Mouse (Mus musculus) adrenal gland, postnatal 10 days (tissue): Measurements from ENCODE around the gene Ptdss2. TPM values are rescaled to one million over a fixed set of nuclear protein-coding genes. Genes with fewer than 3 reads are reported as not detected.

Experiments used
- DNase-seq: peaks from one replicate; pipeline ENCODE4 v3.0.0; 2021; ENCODE audit warnings: mixed read lengths
- long read RNA-seq, 2 experiments: library from polyadenylated mRNA; stranded (forward); transcript quantifications; one replicate each; pipeline ENCODE4 v2.0.0; 2021
- total RNA-seq, 2 experiments: library from RNA; stranded (reverse); gene quantifications; 2 replicates each; pipeline ENCODE4 v1.2.3; 2021

The Ptdss2 gene
- total RNA-seq = 10 to 100 TPM; 51.0 to 57.2 TPM
- long read RNA-seq, experiment 1, transcript Ptdss2-201 (12 exons, 3,624 nt) = major isoform, 75 of 101 reads
- long read RNA-seq, experiment 1, partial matches to known transcripts = 8 of 101 reads
- long read RNA-seq, experiment 1, other reads (novel, unspliced or antisense) = 14 of 101 reads
- long read RNA-seq, experiment 2, transcript Ptdss2-201 (12 exons, 3,624 nt) = major isoform, 45 of 57 reads
- long read RNA-seq, experiment 2, partial matches to known transcripts = 5 of 57 reads
- long read RNA-seq, experiment 2, other reads (novel, unspliced or antisense) = 4 of 57 reads

DNA sequence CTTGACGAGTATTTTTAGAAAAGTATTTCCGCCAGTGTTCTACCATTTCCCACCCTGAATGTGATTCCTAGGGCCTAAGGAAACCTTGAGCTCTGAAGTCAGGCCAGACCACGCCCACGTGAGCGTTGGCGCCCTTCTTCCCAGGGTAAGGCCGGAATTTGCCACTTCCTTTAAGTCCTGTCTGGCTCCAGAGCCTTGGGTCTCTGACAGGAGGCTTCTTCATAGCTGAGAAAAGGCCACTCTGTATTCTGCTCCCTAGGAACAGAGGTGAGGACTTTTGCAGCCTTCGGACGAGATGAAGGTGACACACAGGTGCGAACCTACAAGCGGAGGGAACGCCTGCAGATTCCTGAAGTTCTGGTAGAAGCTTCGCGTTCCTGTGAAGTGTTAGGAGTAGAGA, at the start of gene Ptdss2:
TSS of gene Ptdss2 (plus strand) at position 138 of the 400 bp plus-strand sequence.
- DNase-seq = peak; percentile 55

DNA sequence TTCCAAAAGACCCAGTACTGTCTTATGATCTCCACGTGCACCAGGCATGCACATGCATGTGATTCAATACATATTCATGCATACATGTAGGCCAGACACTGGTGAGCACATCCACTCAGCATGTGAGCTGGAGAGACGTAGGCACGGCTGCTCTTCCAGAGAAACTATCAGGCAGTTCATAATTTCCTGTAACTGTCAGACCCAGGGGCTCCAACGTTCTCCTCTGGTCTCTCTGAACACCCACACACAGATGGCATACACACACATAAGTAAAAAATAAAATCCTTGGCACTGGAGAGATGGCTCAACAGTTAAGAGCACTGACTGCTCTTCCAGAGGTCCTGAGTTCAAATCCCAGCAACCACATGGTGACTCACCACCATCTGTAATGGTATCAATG, 48.4 kb upstream of the Ptdss2 start:
- no peak for DNase-seq

DNA sequence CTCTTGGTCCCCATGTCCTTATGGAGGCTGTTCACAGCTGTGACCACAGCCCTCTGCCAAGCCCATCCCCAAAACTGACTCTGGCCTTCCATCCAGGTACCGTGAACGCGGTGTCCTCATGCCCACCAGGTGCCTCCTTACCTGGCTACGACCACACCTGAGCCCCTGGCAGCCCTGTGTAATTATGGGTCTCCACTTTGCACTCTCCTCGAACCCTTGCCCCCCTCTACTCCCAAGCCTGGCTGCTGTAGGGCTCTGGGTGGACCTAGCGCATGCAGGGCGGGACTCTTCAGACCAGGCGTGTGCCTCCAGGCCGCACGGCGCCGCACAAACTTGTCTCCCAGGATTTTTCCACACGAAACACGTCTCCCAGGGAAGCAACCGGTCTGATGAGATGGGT, 44.3 kb upstream of the Ptdss2 start, which contains the start of gene Pkp3:
TSS of gene Pkp3 (plus strand) at position 378 of the 400 bp plus-strand sequence.
- no peak for DNase-seq

DNA sequence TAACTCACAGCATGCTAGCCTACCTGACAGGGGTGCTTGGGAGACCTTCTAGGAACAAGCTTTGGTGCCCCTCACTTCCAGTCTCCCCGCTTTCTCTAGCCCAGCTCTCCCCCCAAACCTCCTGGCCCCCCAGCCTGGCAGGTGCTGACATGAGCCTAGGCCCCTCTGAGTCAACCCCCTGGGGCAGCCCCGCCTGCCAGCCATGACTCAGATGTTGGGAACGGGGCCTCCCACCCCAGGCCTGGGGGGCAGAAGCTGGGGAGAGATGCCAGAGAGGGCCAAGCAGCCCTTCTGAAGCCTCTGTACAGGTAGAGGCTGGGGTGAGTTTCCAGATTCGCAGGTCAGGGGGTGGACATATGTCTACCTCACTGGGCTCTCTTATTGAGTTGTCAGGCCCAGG, 43.3 kb upstream of the Ptdss2 start:
- DNase-seq = no peak

DNA sequence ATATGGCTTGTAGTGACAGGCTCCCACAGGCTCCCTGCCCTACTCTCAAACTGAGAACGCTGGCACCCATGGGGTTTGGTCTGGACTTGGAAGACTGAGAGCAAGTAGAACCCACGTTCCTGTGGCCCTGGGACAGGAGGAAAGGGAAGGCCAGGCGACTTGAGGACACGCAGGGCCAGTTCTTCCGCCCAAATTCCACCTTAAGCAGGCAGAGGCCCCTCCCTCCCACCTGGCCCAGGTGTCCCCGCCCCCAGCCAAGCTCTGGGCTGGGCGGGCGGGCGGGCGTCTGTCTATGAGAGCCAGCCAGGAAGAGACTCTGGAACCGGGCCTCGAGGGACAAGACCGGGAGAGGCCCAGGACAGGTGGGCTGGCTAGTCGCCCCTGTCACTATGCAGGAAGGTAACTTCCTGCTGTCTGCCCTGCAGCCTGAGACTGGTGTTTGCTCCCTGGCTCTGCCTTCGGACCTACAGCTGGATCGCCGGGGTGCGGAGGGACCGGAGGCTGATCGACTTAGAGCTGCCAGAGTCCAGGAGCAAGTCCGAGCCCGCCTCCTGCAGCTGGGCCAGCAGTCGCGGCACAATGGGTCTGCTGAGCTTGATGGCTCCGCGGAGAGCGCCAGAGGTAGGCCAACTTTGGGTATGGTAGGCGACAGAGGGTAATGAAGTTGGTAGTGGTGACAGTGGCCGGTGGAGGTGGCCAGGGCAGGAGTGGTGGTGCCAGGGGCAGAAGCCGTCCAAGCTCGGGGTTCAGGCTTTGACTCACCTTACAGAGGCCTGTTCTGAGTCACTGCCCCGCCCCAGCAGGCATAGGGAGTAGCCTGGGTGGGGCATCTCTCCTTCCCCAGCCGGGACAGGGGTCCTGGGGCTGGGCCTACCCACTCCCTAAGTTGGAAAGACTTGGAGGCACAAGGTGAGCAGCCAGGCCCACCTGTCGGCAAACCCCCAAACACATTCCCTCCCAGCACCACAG, 42.4 kb upstream of the Ptdss2 start:
- no peak for DNase-seq

DNA sequence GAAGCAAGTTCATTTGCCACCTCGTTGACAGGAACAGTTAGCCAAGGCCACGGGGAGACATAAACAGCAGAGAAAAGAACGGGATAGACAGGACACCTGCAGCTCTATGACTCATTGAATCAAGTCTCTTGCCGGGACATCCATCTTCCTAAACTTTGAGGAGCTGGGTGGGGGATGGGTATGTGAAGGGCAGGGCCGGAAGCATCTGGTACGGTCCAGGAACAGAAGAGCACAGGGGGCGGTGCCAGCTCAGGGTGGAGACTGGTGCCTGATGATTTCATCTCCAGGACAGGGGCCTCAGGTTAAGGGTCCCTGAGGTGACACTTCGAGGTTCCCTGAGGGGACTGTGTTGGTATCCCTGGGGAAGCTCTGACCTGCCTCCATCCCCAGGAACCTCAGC, 34.3 kb upstream of the Ptdss2 start:
- DNase-seq = no peak

DNA sequence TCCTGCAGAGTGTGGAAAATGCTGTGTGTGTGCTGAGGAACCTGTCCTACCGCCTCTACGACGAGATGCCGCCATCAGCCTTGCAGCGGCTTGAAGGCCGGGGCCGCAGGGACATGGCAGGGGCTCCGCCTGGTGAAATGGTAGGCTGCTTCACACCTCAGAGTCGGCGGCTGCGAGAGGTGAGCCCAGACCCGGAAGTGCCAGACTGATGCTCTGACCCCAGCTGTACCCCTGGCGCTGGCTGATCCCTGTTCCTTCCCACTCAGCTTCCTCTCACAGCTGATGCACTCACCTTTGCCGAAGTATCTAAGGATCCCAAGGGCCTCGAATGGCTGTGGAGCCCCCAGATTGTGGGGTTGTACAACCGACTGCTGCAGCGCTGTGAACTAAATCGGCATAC, 33.7 kb upstream of the Ptdss2 start:
- no peak for DNase-seq

DNA sequence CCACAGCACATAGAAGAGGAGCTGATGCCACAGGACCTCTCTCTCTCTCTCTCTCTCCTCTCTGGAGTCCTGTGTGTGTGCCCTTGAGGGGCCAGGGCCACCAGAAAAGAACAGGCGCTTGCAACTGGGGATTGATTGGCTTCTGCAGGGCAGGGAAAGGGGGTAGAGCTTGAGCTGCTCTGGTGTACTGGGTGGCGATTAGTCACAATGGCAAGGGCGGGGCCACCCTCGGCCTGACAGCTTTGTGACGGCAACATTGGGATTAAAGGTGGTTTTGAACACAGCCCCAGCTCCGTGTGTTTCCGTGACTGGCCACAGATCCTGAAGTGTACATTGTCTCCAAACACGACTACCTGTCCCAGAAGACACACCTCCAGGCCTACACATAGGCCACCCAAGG, 32.0 kb upstream of the Ptdss2 start:
- no peak for DNase-seq

DNA sequence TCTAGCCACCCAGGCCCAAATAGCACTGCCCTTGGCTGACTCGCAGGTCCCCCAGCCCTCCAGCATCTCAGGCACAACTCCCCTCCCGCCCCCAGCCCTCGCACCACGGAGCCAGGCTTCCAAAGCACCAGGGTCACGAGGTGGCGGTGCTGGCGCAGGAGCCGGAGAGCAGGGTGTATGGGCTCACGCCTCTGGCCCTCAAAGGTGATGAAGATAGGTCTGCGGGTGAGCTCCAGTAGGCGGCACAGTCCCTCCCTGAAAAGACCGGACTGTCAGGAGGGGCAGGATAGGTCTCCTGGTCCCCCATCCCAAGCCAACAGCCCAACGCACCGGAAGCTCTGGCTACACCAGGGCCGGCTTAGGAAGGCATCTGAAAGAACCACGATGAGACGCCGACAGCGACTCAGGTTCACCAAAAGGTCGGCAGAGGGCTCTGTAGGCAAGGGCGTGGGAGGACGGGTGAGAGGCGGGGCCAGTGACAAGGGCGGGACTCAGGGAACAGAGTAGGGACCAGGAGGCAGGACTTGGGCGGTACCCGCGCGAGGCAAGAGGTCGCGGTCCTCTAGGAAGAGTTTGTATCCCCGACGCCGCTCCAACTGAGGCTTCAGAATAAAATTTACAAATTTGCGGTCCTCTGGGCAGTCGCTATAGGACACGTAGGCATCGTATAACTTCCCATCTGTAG, 30.0 kb upstream of the Ptdss2 start:
- DNase-seq = peak; percentile 91

DNA sequence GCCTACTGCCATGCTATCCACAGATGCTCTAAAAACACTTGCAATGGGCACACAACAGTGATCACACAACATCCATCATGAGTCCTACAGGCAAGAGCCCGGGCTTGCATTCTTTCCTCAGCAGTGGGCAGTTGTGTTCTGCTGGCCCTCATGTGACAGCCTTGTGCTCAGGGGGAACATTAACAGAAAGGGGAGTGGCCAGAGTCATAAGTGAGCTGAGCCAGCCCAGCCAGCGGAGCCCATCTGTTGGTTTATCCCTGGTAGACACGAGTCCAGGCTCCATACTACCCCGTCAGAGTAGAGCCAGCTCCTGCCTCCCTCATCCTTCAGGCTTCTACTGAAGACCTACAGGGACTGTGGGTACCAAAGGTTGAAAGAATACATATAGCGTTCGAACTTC, 28.2 kb upstream of the Ptdss2 start:
- no peak for DNase-seq

DNA sequence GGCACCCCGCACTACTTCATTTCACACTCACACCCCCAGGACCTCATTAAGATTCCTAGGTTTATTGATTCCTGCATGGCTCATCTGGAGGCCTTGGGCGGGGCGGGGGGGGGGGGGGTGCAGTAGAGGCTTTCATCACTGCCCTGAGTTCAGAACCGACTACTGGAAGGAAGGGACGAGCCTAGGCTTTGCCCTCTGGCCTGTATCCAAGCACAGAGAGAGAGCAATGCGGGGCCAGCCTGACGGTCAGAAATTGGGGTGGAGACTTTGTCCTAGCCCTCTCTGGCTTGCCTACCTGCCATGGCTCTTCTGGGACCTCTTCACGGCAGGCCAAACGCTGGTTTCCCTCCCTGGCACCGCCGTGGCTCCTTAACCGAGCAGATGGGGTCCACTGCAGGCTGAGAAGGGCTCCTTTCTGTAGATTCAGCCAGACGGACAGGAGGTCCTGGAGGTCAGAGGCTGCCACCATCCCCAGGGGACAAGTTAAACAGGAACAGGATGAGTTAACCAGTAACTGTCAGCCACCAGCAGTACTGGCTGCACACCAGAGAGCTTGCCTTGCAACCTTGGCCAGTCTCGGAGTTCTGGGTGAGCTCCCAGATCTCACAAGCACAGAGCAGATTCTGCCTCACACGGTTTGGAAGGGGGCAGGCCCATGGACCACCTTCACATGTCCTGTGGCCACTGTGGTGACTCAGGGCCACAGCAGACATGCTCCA, 27.5 kb upstream of the Ptdss2 start:
- DNase-seq = no peak

DNA sequence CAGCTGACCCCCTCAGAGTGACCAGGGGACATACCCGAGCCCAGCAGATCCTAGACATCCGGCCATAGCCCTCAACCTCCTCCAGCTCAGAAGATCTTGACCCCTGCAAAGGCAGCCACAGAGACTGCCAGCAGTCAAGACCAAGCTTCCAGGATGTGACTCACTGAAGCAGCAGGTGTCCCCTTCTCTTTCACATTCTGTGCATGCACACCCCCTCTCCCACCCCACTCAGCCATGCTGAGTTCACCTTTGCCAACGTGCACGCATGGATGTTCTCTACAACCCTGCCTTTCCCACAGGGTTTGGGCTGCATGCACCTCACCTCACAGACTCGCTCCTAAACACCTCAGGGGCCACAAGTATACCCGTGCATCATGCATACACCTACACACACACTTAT, 26.2 kb upstream of the Ptdss2 start:
- DNase-seq = no peak

DNA sequence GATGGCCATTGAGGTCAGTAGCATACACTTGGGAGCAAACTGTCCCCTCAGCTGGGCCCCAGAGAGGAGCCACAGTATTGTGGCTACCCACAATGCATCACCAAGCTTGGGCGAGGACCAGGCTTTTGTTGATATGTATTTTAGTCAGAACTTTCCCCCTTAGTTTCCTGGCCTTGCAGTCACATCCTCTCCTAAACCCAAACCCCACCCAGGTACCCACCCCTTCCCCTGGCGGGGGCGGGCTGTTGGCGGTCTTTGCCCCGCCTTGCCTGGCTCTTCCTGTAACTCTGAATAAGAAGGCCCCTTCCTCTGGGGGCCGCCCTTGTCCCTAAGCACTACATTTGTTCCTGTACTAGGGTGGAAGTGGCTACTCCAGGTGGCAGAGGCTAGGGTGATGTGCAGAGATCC, 25.5 kb upstream of the Ptdss2 start:
- DNase-seq = peak; percentile 67

DNA sequence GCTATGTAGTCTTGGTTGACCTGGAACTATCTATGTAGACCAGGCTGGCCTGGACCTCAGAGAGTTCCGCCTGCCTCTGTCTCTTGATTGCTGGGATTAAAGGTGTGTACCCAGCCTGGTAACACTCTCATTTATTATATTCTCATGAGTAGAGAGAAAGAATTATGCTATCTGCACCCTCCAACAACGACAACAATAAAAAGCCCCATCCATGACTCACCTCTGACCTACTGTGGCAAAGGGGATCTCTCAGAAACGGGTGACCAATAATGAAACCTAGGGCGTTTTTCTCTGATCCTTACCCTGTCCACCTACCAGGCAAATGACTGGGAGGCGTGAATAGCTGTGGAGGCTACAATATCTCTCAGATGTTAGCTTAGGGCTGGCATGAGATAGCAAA, 25.0 kb upstream of the Ptdss2 start:
- no peak for DNase-seq

DNA sequence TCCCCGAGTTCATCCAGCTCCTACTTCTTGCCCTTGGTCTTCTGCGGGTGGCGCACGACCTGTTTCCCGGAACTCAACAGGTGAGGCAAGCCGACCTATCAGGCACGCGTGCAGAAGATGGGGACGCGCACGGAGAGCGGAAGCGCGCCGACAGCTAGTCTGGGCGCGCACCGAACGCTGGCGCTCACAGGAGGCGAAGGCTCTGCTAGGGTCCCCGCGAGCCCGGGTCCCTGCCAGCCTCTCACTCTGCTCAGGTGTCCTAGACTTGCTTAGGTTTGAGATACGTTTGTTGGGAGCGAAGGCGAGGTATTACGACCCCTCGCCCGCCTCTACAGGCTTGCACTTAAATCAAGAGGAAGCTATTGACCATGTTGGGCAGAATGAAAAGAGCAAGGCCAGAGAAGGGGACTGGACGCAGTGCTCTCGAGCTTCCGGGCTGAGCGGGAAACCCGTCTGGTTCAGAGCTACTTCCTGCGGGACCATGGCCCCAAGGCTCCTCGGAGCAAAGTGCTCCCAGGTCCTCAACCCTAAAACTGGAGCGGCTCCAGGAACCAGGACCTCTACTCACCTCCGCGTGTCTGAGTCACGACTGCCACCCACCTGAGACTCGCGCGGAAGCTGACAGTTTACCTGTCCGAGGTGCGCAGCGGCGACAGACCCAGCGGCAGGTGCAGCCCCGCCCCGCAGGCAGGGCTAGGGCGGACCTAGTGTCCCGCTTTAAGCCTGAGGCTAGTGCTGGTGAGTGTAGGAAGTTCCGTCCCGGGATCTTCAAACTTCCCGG, 22.1 kb upstream of the Ptdss2 start, which contains the start of gene Sigirr:
TSS of gene Sigirr (minus strand) at position 662 of the 781 bp plus-strand sequence.
- peak; percentile 32 for DNase-seq

DNA sequence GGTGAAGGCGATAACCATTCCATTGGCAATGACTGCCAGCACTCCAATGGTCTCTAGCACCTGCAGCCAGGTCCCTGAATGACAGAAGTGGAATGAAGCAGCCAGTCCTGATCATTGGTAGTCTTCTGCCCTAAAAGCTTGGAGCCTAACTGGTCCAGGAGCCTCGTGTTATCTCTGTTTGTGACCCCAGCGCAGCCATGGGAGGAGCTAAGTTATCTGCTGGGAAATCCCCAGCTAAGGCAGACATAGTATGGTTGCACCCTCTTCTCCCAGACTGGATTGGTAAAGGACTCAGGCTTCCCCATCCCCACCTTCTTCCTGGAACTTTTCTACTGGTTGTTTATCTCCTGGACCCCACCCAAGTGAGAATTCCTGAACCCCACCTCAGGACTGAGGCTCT, 19.0 kb upstream of the Ptdss2 start:
- DNase-seq = no peak

DNA sequence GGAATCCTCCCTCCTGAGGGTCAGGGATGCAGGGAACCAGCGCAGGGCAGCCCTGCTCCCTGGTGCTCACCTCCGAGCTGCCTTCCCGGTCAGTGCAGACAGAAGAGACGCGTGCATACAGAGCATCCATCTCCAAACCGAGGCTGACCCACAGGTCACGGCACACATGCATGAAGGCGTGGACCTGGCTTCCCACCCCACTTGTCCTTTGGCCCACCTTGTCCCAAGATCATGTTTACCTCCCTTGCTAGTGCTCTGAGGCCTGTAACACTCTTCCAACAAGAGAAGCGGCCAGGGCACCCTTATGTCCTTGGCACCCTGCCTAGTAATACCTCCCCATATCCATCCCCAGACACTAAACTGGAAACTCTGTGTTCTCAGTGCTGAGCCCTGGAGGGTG, 6.3 kb upstream of the Ptdss2 start:
- DNase-seq = no peak

DNA sequence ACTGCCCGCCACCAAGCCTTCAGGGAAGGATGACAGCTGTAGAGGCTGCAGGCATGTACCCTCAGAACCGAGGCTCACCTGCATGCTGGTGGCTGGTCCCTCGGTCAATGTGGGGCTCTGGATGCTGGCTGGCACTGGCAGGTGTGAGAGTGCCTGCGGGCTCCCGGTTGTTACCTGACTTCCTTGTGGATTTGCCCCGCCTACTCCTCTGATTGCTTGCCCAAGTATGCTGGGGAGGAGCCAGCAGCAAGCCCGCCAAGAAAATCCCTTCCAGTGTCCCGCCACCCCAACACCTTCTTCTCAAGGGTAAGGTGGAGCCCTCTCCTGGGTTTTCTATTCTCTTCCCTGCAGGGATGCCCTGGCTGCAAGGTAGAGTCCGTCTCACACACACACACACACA, 4.5 kb upstream of the Ptdss2 start, which contains the start of gene Ano9:
TSS of gene Ano9 (minus strand) at position 171 of the 400 bp plus-strand sequence.
- no peak for DNase-seq

DNA sequence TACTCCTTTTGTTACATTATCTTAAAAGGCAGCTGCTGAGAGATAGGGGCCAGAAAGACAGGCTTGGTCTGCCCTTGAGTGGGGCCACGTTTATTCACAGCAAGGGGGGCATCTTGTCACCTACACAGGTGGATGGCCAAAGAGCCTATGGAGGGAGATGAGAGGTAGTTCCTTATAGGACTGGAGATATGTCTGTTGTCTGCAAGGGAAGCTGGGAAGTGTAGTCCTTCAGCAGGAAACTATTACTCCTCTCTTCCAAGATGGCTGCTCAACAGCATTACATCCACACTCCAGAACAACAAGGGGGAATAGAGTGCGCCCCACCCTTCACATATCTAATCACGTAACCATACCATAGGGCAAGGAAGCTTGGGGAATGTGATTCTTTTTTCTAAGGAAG, 2.7 kb upstream of the Ptdss2 start:
- DNase-seq = no peak

DNA sequence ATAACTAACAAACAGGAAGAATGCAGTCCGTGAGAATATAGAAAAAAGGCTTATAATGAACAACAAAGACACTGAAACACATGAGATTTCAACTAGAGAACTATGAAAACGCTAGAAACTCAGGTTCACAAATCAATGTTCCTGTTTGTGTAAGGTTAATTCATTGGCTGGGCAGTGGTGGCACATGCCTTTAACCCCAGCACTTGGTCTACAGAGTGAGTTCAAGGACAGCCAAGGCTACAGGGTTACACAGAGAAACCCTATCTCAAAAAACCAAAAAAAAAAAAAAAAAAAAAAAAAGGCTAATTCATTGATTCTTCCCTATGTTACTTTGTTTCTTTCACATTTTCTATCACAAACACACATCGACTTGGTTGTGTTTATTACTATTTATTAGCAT, 1.6 kb upstream of the Ptdss2 start:
- DNase-seq = no peak

DNA sequence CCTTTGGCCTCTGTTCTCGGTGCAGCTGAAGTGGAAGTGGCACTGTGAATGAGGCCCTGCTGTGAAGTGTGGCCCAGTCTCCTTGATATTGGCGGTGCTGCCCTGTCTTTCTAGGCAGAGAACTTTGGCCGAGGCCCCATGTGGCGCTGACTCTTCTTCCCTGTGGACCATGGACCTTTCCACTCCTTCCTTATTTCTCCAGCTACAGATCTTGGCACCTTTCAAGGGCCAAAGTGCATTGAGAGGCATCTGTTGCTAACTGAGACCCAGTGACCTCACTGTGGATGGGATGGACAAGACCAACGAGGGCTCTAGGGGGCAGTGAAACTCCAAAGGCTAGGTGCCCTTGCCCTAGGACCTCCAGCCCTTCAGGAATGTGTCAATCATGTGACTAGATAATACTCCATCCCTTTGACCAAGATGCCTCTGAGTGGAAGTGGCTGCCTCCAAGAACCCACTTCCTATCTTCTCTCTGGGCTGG, 1.1 kb upstream of the Ptdss2 start:
- DNase-seq = peak; percentile 61
